ENCODE assay signal across 10 mouse cellular contexts in the genomic region with DNA sequence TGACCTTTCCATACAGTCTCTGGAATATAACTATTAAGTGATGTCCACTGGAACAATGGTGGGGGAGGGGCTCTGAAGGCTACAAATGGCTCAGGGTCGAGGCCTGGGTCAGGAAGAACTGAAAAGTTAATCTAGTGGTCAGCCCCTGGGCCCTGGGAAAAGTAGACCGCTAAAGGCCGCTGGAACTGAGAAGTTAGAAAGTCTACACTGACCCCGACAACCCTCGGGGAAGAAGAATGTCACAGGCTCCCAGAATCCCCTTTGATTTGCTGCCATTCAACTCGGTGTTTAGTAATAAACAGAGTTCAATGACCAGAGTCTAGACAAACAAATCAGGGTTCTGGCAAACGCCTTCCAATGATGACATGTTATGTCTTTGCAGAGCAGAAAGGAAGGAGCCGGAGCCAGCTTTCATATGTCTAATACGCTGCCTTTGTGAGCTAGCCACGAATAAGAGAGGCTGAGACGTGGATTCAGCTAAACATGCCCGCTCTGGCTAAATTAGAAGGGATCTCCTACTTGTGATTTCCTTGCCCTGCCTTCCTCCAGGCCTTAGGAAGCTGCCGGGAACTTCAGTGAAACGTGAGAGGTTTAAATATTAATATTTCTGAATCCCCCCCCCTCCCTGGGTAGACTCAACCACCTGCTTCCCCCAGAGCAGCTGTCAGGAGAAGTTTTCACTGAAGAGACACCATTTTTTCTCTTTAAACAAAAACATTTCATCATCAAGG.
DNase-seq lines count a peak whose midpoint lies in the region; ATAC-seq lines count a peak whose summit lies in the region.
"Had no signal": no experiment of that assay in that cellular context is flagged by ENCODE, and none has a peak within 500 bp of the region (broad histone marks: within the 10 kb centered on the region; RNA-seq: fewer than 3 reads in every experiment).

No protein-coding gene starts in this region.

- no peaks in the 10 kb centered on the region for H3K9me3 ChIP-seq in kidney, embryonic 15.5 days (replicated peaks)
- H3K9me3 ChIP-seq in intestine, embryonic 16.5 days (ENCODE audit: control insufficient read depth, low read length): no peaks in the 10 kb centered on the region
- no peaks in the 10 kb centered on the region for H3K9me3 ChIP-seq in midbrain, embryonic 14.5 days (ENCODE audit: control insufficient read depth, low read length)

- no peak overlapping the region for H3K4me2 ChIP-seq in kidney, embryonic 15.5 days
- H3K4me2 ChIP-seq in intestine, embryonic 16.5 days (ENCODE audit: low read depth, low read length): no peak overlapping the region
- H3K4me2 ChIP-seq in midbrain, embryonic 14.5 days (ENCODE audit: low read length): no peak overlapping the region

- 47% methylated on average over 14 of the region's 14 CpGs for WGBS in kidney, embryonic 15.5 days
- 33% methylated on average over 14 of the region's 14 CpGs for WGBS in intestine, embryonic 16.5 days
- WGBS in midbrain, embryonic 14.5 days: 36% methylated on average over 14 of the region's 14 CpGs

- no peak overlapping the region for H3K4me3 ChIP-seq in kidney, embryonic 15.5 days (replicated peaks)
- H3K4me3 ChIP-seq in intestine, embryonic 16.5 days (ENCODE audit: low read length): no peak overlapping the region
- no peak overlapping the region for H3K4me3 ChIP-seq in midbrain, embryonic 14.5 days (replicated peaks; ENCODE audit: low read depth, low read length)

- peak; percentile 3 for DNase-seq in kidney, adult 9 months
- DNase-seq in embryo, embryonic 10.5 days (ENCODE audit: low spot score): peak; percentile 86
- DNase-seq in midbrain, embryonic 14.5 days: peak; percentile 48
- DNase-seq in cerebellum, adult 8-10 months: no peak
- DNase-seq in right cerebral cortex, postnatal 25 days: no peak
- no peak for DNase-seq in retina, postnatal 1 day
- DNase-seq: right cerebral cortex, adult 18-20 months; thymus, postnatal 25 days had no signal

- no peak overlapping the region for H3K9ac ChIP-seq in kidney, embryonic 15.5 days
- no peak overlapping the region; the same call in 1 of the 2 replicates for H3K9ac ChIP-seq in intestine, embryonic 16.5 days (ENCODE audit: low read depth, low read length)
- H3K9ac ChIP-seq in midbrain, embryonic 14.5 days (replicated peaks; ENCODE audit: low read length): no peak overlapping the region

- no peak for ATAC-seq in kidney, embryonic 15.5 days (replicated peaks; ENCODE audit: low FRiP score)
- 0 out of 2 replicates have a peak, but pooled peaks have one; percentile 23 for ATAC-seq in intestine, embryonic 16.5 days
- no peak for ATAC-seq in midbrain, embryonic 14.5 days (ENCODE audit: low FRiP score, low TSS enrichment)

- no peaks in the 10 kb centered on the region for H3K27me3 ChIP-seq in kidney, embryonic 15.5 days
- H3K27me3 ChIP-seq in intestine, embryonic 16.5 days (replicated peaks; ENCODE audit: control insufficient read depth, insufficient read depth, low read length): no peaks in the 10 kb centered on the region
- H3K27me3 ChIP-seq in midbrain, embryonic 14.5 days (ENCODE audit: control insufficient read depth, insufficient read depth, low read length): no peaks in the 10 kb centered on the region

- H3K4me1 ChIP-seq in kidney, embryonic 15.5 days: peaks cover 17% of the 10 kb centered on the region
- H3K4me1 ChIP-seq in intestine, embryonic 16.5 days (ENCODE audit: control insufficient read depth, insufficient read depth, low read length): peaks cover 9% of the 10 kb centered on the region; the same call in 1 of the 2 replicates
- H3K4me1 ChIP-seq in midbrain, embryonic 14.5 days (ENCODE audit: control insufficient read depth, insufficient read depth, low read length): peaks cover 7% of the 10 kb centered on the region

- H3K27ac ChIP-seq in kidney, embryonic 15.5 days: no peak overlapping the region
- H3K27ac ChIP-seq in intestine, embryonic 16.5 days (ENCODE audit: low read length): peak overlapping the region; percentile 2
- 0 out of 2 replicates have a peak overlapping the region, but pooled peaks have one; percentile 16 for H3K27ac ChIP-seq in midbrain, embryonic 14.5 days (replicated peaks; ENCODE audit: low read depth, low read length)

- H3K36me3 ChIP-seq in kidney, embryonic 15.5 days: no peaks in the 10 kb centered on the region
- no peaks in the 10 kb centered on the region for H3K36me3 ChIP-seq in intestine, embryonic 16.5 days (ENCODE audit: control insufficient read depth, insufficient read depth, low read length)
- no peaks in the 10 kb centered on the region for H3K36me3 ChIP-seq in midbrain, embryonic 14.5 days (ENCODE audit: control insufficient read depth, insufficient read depth, low read length)

Comparison
In these comparisons a context has a peak if more than half of its experiments do, and no peak if none do; other contexts are left out.
1. DNase-seq: peak in kidney, adult 9 months (single experiment), embryo, embryonic 10.5 days (single experiment) and midbrain, embryonic 14.5 days (single experiment); none in cerebellum, adult 8-10 months (single experiment), right cerebral cortex, postnatal 25 days (single experiment) and retina, postnatal 1 day (single experiment).